Mouse (Mus musculus): Measurements from ENCODE around the gene Rab11b. TPM values are rescaled to one million over a fixed set of nuclear protein-coding genes. Genes with fewer than 3 reads are reported as not detected.

Rab11b gene
- 342 and 347 TPM in 2 replicates for polyA plus RNA-seq (2016; fragmentation: Nextera tagmentation; extraction: Ambion mirVana)

DNA sequence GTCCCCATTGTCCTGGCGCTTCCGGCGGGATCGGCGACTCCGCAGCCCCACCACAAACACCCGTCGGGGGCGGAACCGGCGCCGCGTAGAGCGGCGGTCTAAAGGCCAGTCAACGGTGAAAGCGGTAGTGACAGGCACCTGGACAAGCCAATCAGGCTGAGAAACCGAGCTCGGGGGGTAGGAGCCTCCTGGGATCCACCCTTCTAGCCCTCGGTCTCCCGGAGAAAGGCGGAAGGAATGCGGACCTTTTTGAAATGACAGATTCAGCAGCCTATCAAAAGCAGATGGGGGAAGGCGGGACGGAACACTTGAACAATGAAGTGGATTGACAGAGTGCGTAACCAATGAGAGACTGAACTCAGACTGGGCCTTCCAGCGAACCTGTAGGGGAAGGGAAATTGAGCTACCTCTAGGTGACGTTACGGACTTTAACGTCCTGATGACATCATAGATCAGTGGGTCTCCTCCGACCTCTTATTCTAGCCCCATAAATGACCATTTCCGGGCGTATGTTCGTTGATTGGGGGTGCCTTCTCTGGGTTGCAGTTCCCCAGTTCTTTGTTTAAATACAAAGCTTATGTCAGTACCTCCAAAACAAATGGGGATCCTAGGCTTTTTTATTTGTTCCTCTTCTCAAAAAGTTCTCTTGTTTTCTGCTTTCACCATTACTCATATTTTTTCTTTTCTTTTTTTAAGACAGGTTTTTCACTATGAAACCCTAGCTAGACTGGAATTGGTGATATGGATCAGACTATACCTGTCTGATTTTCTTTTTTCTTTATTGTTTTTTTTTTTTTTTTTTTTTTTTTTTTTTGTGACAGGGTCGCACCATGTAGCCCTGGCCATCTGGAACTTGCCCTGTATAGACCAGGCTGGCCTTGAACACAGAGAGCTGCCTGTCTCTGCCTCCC, at the start of gene Rab11b:
Gene Rab11b (minus strand): TSS at position 276 of the 911 bp plus-strand sequence.
- DNase-seq (ENCODE audit: low spot score), result peak; percentile 99
- WGBS, result 3% methylated on average over 35 of the region's 35 CpGs
- peak within 1 kb of the TSS; percentile 93 for H3K4me3 ChIP-seq
- H3K27ac ChIP-seq (replicated peaks), result peak within 1 kb of the TSS; percentile 100
- H3K36me3 ChIP-seq (replicated peaks), result peaks cover 29% of the 10 kb centered on the region
- H3K9me3 ChIP-seq, result no peaks in the 10 kb centered on the region
- peaks cover 43% of the 10 kb centered on the region for H3K4me1 ChIP-seq
- H3K27me3 ChIP-seq (replicated peaks; ENCODE audit: low read depth, poor library complexity, severe bottlenecking), result no peaks in the 10 kb centered on the region

DNA sequence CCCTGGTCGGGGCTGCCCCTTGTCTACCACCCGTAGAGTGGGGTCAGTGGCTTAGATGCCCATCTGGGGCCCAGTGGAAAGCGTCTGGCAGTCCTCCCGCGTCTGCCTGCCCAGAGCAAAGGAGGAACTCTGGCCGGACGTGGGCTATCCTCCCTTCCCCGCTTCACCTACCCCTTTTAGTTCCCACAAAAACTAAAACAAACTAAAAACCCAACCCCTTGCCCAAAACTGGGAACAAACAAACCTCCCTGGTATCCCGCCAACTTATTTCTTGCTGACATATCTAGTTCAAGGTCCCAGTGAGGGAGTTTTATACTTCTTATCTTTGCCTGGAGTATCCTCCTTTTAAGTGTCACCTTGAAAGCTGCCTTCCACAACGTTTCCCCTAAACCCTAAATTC, 47.9 kb upstream of the Rab11b start:
- Histone ChIP-seq H3K27me3 (replicated peaks; ENCODE audit: low read depth, poor library complexity, severe bottlenecking) (peaks cover 13% of the 10 kb centered on the region), H3K4me3 (no peak overlapping the region), H3K9me3 (no peaks in the 10 kb centered on the region), H3K36me3 (replicated peaks) (no peaks in the 10 kb centered on the region), H3K27ac (replicated peaks) (no peak overlapping the region), H3K4me1 (peaks cover 29% of the 10 kb centered on the region)
- 43% methylated on average over 10 of the region's 10 CpGs for WGBS
- DNase-seq (ENCODE audit: low spot score), result no peak

DNA sequence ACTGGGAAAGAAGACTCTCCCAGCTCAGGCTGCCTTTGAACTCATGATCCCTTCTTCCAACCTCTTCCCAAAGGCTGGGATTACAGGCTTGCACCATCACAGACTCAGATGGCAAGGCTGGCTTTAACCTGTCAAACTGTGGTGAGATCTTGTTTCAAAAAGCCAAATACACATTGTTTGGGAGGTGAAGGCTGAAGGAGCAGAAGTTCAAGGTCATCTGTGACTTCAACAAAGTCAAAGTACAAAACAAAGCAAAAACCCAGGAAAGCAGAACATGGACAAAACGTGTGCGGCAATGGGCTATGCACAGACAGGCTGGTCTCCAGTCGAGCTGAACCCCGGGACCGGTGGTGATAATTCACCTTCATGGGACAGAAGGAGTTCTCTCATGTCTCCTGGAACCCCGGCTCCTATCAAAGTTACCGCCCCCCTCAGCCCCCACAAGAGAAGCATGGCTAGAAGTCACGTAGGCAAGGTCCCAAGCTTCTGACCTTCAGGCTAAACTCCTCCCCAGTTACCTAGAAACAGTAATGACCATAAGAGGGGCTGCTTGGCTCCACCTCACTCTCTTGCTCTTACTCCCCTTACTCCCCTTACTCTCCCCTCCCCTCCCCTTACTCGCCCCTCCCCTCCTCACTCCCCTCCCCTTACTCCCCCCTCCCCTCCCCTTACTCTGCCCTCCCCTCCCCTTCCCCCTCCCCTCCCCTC, 47.0 kb upstream of the Rab11b start:
- WGBS, result 60% methylated on average over 8 of the region's 9 CpGs
- Histone ChIP-seq H3K4me1 (peaks cover 22% of the 10 kb centered on the region), H3K36me3 (replicated peaks) (no peaks in the 10 kb centered on the region), H3K27me3 (replicated peaks; ENCODE audit: low read depth, poor library complexity, severe bottlenecking) (peaks cover 13% of the 10 kb centered on the region), H3K27ac (replicated peaks) (no peak overlapping the region), H3K4me3 (no peak overlapping the region), H3K9me3 (no peaks in the 10 kb centered on the region)
- DNase-seq (ENCODE audit: low spot score), result no peak

DNA sequence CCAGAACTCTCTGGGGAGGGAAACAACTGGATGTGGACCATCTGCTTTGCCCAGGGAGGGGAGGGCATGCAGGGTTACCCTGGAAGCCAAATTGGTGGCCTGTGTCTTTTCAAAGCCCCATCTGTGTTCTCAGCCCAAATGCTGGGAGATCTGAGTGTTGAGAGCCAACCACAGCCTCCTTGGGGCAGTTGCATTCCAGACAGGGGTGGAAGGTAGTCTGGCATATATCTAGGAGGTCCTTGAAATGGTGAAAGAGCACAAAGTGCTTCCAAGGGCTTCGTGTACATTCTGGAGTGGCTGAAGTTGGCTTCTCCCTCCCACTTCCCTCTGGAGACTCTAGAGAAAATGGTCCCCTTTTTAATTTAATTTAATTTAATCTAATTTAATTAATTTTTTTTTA, 44.4 kb upstream of the Rab11b start:
- WGBS, result 70% methylated on average over 1 of the region's 1 CpGs

DNA sequence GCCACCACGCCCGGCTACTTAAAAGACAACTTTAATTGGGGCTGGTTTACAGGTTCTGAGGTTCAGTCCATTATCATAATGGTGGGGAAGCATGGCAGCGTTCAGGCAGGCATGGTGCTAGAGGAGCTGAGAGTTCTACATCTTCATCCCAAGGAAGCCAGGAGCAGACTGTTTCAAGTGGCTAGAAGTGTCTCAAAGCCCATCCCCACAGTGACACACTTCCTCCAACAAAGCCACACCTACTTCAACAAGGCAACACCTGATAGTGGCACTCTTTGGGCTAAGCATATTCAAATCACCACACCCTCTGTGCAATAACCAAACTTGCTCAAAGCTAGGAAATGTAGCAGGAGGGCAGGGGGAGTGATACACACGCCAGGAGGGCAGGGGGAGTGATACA, 43.9 kb upstream of the Rab11b start:
- Histone ChIP-seq H3K27ac (replicated peaks) (no peak overlapping the region), H3K4me3 (no peak overlapping the region), H3K27me3 (replicated peaks; ENCODE audit: low read depth, poor library complexity, severe bottlenecking) (no peaks in the 10 kb centered on the region; the same call in 1 of the 2 replicates), H3K9me3 (no peaks in the 10 kb centered on the region), H3K4me1 (peaks cover 11% of the 10 kb centered on the region; the same call in 1 of the 2 replicates), H3K36me3 (replicated peaks) (no peaks in the 10 kb centered on the region)
- 60% methylated on average over 4 of the region's 4 CpGs for WGBS
- no peak for DNase-seq (ENCODE audit: low spot score)

More for the DNA sequence above, 44.4 kb upstream of the Rab11b start:
- no peak for DNase-seq (ENCODE audit: low spot score)
- peaks cover 11% of the 10 kb centered on the region; the same call in 1 of the 2 replicates for H3K4me1 ChIP-seq
- no peaks in the 10 kb centered on the region; the same call in 1 of the 2 replicates for H3K27me3 ChIP-seq (replicated peaks; ENCODE audit: low read depth, poor library complexity, severe bottlenecking)
- no peaks in the 10 kb centered on the region for H3K36me3 ChIP-seq (replicated peaks)
- H3K4me3 ChIP-seq, result no peak overlapping the region
- no peaks in the 10 kb centered on the region for H3K9me3 ChIP-seq
- no peak overlapping the region for H3K27ac ChIP-seq (replicated peaks)

DNA sequence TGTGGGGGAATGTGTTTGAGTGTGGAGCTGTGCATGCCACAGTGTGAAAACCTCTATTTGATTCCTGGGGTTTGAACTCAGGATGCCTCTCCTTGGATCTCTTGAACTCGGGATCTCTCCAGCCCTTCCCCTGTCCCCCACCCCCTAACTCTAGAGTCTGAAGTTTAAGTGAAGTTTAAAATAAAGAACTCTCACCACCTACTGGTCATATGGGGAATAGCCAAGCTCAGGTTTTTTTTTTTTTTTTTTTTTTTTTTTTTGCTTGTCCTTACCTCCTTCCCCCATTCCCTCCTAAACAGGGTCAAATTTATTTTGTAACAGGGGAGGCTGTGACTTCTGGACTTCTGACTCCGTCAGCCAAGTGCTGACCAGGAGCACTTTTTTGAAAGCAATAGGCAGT, 41.9 kb upstream of the Rab11b start:
- H3K27ac ChIP-seq (replicated peaks), result no peak overlapping the region
- no peaks in the 10 kb centered on the region for H3K9me3 ChIP-seq
- 6% methylated on average over 2 of the region's 2 CpGs for WGBS
- no peaks in the 10 kb centered on the region for H3K36me3 ChIP-seq (replicated peaks)
- H3K4me1 ChIP-seq, result 0 out of 2 replicates have a peak, but pooled peaks cover 4% of the 10 kb centered on the region
- H3K27me3 ChIP-seq (replicated peaks; ENCODE audit: low read depth, poor library complexity, severe bottlenecking), result no peaks in the 10 kb centered on the region
- no peak for DNase-seq (ENCODE audit: low spot score)
- H3K4me3 ChIP-seq, result no peak overlapping the region

DNA sequence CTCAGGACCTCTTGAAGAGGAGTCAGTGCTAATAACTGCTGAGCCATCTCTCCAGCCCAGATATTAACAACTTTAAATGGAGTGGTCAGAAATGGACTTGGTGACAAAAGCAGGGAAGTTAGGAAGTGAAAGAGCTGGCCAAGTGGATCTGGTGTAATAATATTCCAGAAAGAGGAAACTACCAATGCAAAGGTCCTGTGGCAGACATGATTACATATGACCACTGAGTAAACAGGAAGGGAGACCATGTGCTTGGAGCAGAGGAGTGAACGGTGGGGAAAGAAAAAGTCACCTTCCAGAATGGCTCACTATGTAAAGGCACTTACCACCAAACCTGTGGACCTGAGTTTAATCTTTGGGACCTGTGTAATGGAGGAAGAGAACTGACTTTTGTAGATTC, 38.9 kb upstream of the Rab11b start:
- H3K4me3 ChIP-seq, result no peak overlapping the region
- H3K27me3 ChIP-seq (replicated peaks; ENCODE audit: low read depth, poor library complexity, severe bottlenecking), result no peaks in the 10 kb centered on the region
- no peaks in the 10 kb centered on the region for H3K4me1 ChIP-seq
- no peak for DNase-seq (ENCODE audit: low spot score)
- no peaks in the 10 kb centered on the region for H3K36me3 ChIP-seq (replicated peaks)
- H3K27ac ChIP-seq (replicated peaks), result no peak overlapping the region
- H3K9me3 ChIP-seq, result no peaks in the 10 kb centered on the region
- 69% methylated on average over 1 of the region's 1 CpGs for WGBS

DNA sequence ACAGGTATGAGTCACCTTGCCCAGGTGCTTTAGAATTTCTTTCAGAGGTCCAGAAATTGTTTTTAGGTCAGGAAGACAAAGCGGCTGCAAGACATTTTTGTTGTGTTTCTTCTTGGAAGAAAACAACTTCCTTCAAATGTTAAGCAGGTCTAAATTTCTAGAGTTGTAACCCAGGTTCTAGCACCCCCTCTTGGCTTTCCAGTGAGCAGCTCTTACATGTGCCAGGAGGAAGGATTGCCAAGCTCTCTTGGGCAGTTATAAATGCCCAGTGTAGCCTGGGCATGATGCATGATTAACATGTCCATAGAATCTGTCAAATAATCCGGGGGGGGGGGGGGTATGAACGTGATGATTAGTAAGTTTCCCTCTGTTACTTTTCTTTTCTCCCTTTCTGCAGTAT, 38.0 kb upstream of the Rab11b start:
- no peaks in the 10 kb centered on the region for H3K36me3 ChIP-seq (replicated peaks)
- 59% methylated on average over 3 of the region's 3 CpGs for WGBS
- no peaks in the 10 kb centered on the region for H3K9me3 ChIP-seq
- no peaks in the 10 kb centered on the region for H3K4me1 ChIP-seq
- H3K27ac ChIP-seq (replicated peaks), result no peak overlapping the region
- no peak overlapping the region for H3K4me3 ChIP-seq
- no peaks in the 10 kb centered on the region for H3K27me3 ChIP-seq (replicated peaks; ENCODE audit: low read depth, poor library complexity, severe bottlenecking)
- DNase-seq (ENCODE audit: low spot score), result no peak

DNA sequence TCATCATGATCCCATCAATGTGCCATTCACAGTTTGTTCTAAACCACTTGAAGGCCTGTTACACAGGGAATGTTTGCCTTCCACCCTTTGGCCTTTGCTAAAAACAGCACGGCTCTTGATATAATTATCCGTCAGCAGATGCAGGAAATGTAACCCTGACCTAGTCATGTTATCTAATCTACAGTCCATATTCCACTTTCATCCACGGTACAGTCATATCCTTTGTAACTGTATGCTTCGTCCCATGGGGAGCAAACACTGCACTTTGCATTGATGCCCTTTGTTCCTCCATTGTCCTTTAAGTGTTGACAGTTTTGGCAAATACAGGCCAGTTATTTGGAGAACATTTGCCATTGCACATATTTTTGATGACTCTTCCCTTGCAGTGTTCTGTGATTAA, 28.4 kb upstream of the Rab11b start:
- no peak for DNase-seq (ENCODE audit: low spot score)
- Histone ChIP-seq H3K4me1 (peaks cover 11% of the 10 kb centered on the region; the same call in 1 of the 2 replicates), H3K36me3 (replicated peaks) (no peaks in the 10 kb centered on the region), H3K4me3 (no peak overlapping the region), H3K27ac (replicated peaks) (no peak overlapping the region), H3K27me3 (replicated peaks; ENCODE audit: low read depth, poor library complexity, severe bottlenecking) (no peaks in the 10 kb centered on the region), H3K9me3 (no peaks in the 10 kb centered on the region)
- WGBS, result 78% methylated on average over 4 of the region's 4 CpGs

DNA sequence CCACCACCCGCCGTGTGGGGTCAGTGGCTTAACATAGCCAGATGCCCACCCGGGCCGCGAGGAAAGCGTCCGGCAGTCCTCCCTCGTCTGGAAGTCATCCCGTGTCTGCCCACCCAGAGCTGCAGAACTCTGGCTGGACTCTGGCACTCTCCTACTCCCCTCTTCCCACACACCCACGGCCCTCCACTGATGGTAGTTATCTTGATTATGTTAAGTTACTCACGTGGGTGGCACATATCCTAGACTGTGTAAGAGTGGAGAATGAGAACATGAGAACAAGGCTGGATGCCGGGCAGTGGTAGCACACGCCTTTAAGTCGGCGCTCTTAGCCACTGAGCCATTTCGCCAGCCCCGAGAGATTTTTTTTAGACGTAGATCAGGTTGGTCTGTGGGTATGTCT, 26.0 kb upstream of the Rab11b start:
- Histone ChIP-seq H3K27me3 (replicated peaks; ENCODE audit: low read depth, poor library complexity, severe bottlenecking) (no peaks in the 10 kb centered on the region), H3K4me1 (peaks cover 34% of the 10 kb centered on the region), H3K4me3 (no peak overlapping the region), H3K36me3 (replicated peaks) (no peaks in the 10 kb centered on the region), H3K27ac (replicated peaks) (0 out of 2 replicates have a peak overlapping the region, but pooled peaks have one; percentile 4), H3K9me3 (no peaks in the 10 kb centered on the region)
- no peak for DNase-seq (ENCODE audit: low spot score)
- 85% methylated on average over 18 of the region's 18 CpGs for WGBS

DNA sequence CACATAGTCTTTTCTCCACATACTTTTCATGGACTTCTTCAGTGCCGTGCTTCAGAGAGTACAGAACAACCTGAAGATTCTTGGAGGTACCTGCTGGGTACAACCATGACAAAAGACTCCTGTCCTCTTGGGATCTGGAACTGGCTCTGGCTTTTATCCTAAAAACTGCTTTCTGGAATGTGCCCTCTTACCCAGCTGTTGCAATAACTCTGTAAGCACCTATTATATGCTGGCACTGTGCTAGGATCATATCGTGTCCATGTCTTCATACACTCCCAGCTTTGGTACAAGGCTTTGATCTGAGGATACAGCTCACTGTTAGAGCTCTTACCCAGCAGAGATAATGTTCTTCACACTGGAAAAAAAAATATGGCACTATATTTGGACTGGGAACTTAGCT, 24.6 kb upstream of the Rab11b start:
- Histone ChIP-seq H3K4me1 (peaks cover 49% of the 10 kb centered on the region), H3K9me3 (no peaks in the 10 kb centered on the region), H3K27ac (replicated peaks) (no peak overlapping the region), H3K4me3 (no peak overlapping the region), H3K36me3 (replicated peaks) (no peaks in the 10 kb centered on the region), H3K27me3 (replicated peaks; ENCODE audit: low read depth, poor library complexity, severe bottlenecking) (no peaks in the 10 kb centered on the region)
- no peak for DNase-seq (ENCODE audit: low spot score)
- WGBS, result 87% methylated on average over 2 of the region's 2 CpGs

DNA sequence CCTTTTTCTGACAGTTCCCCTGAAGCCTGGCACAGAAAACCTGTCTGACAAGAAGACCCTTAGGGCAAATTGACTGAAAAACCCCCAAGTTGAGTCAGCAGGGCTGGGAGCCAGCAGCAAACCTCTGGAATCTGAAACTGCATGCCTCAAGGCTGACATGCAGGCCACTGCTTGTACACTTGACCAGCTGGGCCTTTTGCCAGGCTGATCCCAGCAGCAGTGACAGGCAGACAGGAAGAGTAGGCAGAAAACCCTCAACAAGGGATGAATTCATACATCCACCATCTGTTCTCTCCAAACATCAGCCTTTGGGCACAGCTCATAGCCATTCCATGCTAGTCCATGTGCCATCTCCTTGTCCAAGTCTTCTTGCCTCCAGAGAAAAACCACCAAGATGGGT, 23.1 kb upstream of the Rab11b start:
- Histone ChIP-seq H3K4me3 (no peak overlapping the region), H3K4me1 (peaks cover 64% of the 10 kb centered on the region), H3K27ac (replicated peaks) (peak overlapping the region; percentile 10; the same call in 1 of the 2 replicates)

More for the DNA sequence above, 23.1 kb upstream of the Rab11b start:
- no peaks in the 10 kb centered on the region for H3K27me3 ChIP-seq (replicated peaks; ENCODE audit: low read depth, poor library complexity, severe bottlenecking)
- peaks cover 2% of the 10 kb centered on the region for H3K36me3 ChIP-seq (replicated peaks)
- DNase-seq (ENCODE audit: low spot score), result peak; percentile 48
- no peaks in the 10 kb centered on the region for H3K9me3 ChIP-seq
